Mouse (Mus musculus) ES-Bruce4 (cell line): ENCODE results near the gene Grm4. TPM values are rescaled to one million over a fixed set of nuclear protein-coding genes. Genes with fewer than 3 reads are reported as not detected.

Source experiments
- H3K27ac ChIP-seq: 2 replicates; pipeline ENCODE4 v1.5.1; 2012; ENCODE audit warnings: low read length, inconsistent platforms; ENCODE audit not compliant: insufficient read depth
- H3K27me3 ChIP-seq: 2 replicates; pipeline ENCODE4 v1.6.1; 2012; ENCODE audit warnings: mild to moderate bottlenecking, low read length, inconsistent platforms; ENCODE audit not compliant: control insufficient read depth, poor library complexity, insufficient read depth, severe bottlenecking
- H3K36me3 ChIP-seq: 2 replicates; pipeline ENCODE4 v1.6.1; 2012; ENCODE audit warnings: inconsistent platforms, mild to moderate bottlenecking, low read length, moderate library complexity; ENCODE audit not compliant: control insufficient read depth, poor library complexity, insufficient read depth, severe bottlenecking
- H3K4me1 ChIP-seq: one replicate; pipeline ENCODE4 v1.8.1; 2011; ENCODE audit warnings: low read length; ENCODE audit not compliant: control insufficient read depth, insufficient read depth
- H3K4me3 ChIP-seq: 2 replicates; pipeline ENCODE4 v1.5.1; 2011; ENCODE audit warnings: low read depth, mild to moderate bottlenecking, low read length
- H3K9ac ChIP-seq: 2 replicates; pipeline ENCODE4 v1.6.1; 2012; ENCODE audit warnings: low read depth, mild to moderate bottlenecking, inconsistent platforms; ENCODE audit not compliant: poor library complexity, severe bottlenecking
- H3K9me3 ChIP-seq: replicated peaks from 2 replicates; pipeline ENCODE4 v1.6.1; 2012; ENCODE audit warnings: mild to moderate bottlenecking, low read length, inconsistent platforms; ENCODE audit not compliant: control insufficient read depth, poor library complexity, insufficient read depth, severe bottlenecking
- CTCF ChIP-seq: IDR thresholded peaks from one replicate; pipeline ENCODE4 v1.8.1; 2011; ENCODE audit warnings: low read depth, low read length
- EP300 ChIP-seq: IDR thresholded peaks from 2 replicates; pipeline ENCODE4 v1.6.1; 2011; ENCODE audit warnings: low read depth, low read length; ENCODE audit not compliant: insufficient read depth
- POLR2A ChIP-seq: IDR thresholded peaks from one replicate; pipeline ENCODE4 v1.8.1; 2011; ENCODE audit warnings: low read length; ENCODE audit not compliant: insufficient read depth
- polyA plus RNA-seq: library from polyadenylated mRNA; stranded (reverse); fragments of >200 nt; gene quantifications from 2 replicates; pipeline ENCODE4 v1.2.4, GENCODE M21; 2011; ENCODE audit warnings: low read depth; ENCODE audit not compliant: missing spikeins, insufficient read depth, insufficient read length

Grm4 gene
- polyA plus RNA-seq, 1 experiment, result 0.63 TPM

GRCm38 (mm10) chr17:27457863-27458494 lies 63.2 kb downstream of the Grm4 start:
- no peak overlapping the region for H3K9ac ChIP-seq
- H3K27me3 ChIP-seq, result no peaks in the 10 kb centered on the region
- TF ChIP-seq POLR2A, result no peak
- no peak for TF ChIP-seq EP300
- TF ChIP-seq CTCF, result no peak
- H3K36me3 ChIP-seq, result no peaks in the 10 kb centered on the region
- no peaks in the 10 kb centered on the region for H3K9me3 ChIP-seq
- no peak overlapping the region for H3K27ac ChIP-seq
- no peaks in the 10 kb centered on the region for H3K4me1 ChIP-seq
- H3K4me3 ChIP-seq, result no peak overlapping the region

GRCm38 (mm10) chr17:27457038-27457577 lies 64.1 kb downstream of the Grm4 start:
- H3K4me3 ChIP-seq, result no peak overlapping the region
- no peak for TF ChIP-seq POLR2A
- TF ChIP-seq CTCF, result no peak
- no peak for TF ChIP-seq EP300
- H3K9ac ChIP-seq, result no peak overlapping the region
- no peaks in the 10 kb centered on the region for H3K9me3 ChIP-seq
- H3K36me3 ChIP-seq, result no peaks in the 10 kb centered on the region
- no peak overlapping the region for H3K27ac ChIP-seq
- H3K4me1 ChIP-seq, result no peaks in the 10 kb centered on the region
- H3K27me3 ChIP-seq, result no peaks in the 10 kb centered on the region

GRCm38 (mm10) chr17:27456364-27456763 lies 64.8 kb downstream of the Grm4 start:
- no peak for TF ChIP-seq EP300
- TF ChIP-seq CTCF, result no peak
- TF ChIP-seq POLR2A, result no peak
- Histone ChIP-seq H3K4me1 (no peaks in the 10 kb centered on the region), H3K4me3 (no peak overlapping the region), H3K27ac (no peak overlapping the region), H3K27me3 (no peaks in the 10 kb centered on the region), H3K9me3 (no peaks in the 10 kb centered on the region), H3K36me3 (no peaks in the 10 kb centered on the region), H3K9ac (no peak overlapping the region)

- no peak overlapping the region for H3K27ac ChIP-seq
- no peaks in the 10 kb centered on the region for H3K36me3 ChIP-seq
- H3K4me3 ChIP-seq, result no peak overlapping the region
- no peak overlapping the region for H3K9ac ChIP-seq
- H3K27me3 ChIP-seq, result no peaks in the 10 kb centered on the region
- no peaks in the 10 kb centered on the region for H3K9me3 ChIP-seq
- TF ChIP-seq EP300 (no peak), CTCF (no peak), POLR2A (no peak)
- H3K4me1 ChIP-seq, result no peaks in the 10 kb centered on the region
Measured at GRCm38 (mm10) chr17:27455012-27455784, 66.0 kb downstream of the Grm4 start.

DNA sequence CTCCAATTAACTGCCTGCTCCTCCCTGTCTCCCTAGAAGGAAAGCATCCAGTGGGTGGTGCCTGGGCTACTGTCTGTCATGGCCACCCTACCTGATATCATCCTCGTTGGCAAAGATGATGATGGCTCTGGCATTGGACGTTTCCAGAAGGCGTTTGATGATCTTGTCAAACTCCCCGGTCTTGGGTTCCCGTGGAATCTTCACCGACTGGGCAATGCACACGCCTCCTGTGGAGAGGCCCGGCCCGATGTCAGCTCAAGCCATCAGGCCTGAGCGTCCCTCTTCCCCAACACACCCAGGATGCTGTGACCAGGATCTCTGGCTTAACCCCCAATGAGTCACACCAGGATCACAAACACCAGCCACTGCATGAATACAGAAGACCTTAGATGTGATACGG lies 66.8 kb downstream of the Grm4 start:
- H3K4me3 ChIP-seq, result no peak overlapping the region
- H3K36me3 ChIP-seq, result no peaks in the 10 kb centered on the region
- H3K9ac ChIP-seq, result no peak overlapping the region
- H3K9me3 ChIP-seq, result no peaks in the 10 kb centered on the region
- no peak for TF ChIP-seq EP300
- TF ChIP-seq CTCF, result no peak
- no peak for TF ChIP-seq POLR2A
- H3K27ac ChIP-seq, result no peak overlapping the region
- no peaks in the 10 kb centered on the region for H3K27me3 ChIP-seq
- H3K4me1 ChIP-seq, result no peaks in the 10 kb centered on the region

DNA sequence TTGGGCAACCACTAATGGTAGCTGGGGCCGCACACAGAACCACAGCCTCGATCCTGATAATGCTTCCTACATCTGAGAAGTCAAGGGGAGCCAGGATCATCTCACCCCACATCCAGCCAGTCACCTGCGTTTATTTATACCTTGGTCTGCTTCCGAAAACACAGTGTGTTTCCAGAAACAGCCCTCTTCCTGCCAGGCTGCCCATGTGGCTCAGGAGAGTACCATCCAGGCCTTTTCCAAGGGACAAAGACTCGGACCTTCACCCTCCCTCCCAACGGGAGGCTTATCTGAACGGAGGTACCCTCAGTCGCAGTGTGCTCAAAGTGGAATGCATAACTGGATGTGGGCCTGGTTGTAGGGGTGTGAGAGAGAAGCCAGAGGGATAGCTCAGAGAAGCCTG lies 68.2 kb downstream of the Grm4 start:
- H3K9me3 ChIP-seq, result no peaks in the 10 kb centered on the region
- TF ChIP-seq CTCF (no peak), EP300 (no peak), POLR2A (no peak)
- no peak overlapping the region for H3K4me3 ChIP-seq
- H3K36me3 ChIP-seq, result no peaks in the 10 kb centered on the region
- no peaks in the 10 kb centered on the region for H3K4me1 ChIP-seq
- H3K27ac ChIP-seq, result no peak overlapping the region
- H3K9ac ChIP-seq, result no peak overlapping the region
- H3K27me3 ChIP-seq, result no peaks in the 10 kb centered on the region
